Mouse (Mus musculus) liver, embryonic 14.5 days (tissue): ENCODE results near the gene Ppib.

Experiments used
- CTCF ChIP-seq: IDR thresholded peaks from 2 replicates; pipeline ENCODE4 v1.5.1; 2016; ENCODE audit warnings: antibody characterized with exemption, low read depth, control low read depth
- EP300 ChIP-seq: IDR thresholded peaks from 2 replicates; pipeline ENCODE4 v1.6.1; 2016; ENCODE audit warnings: antibody characterized with exemption, low read depth

DNA sequence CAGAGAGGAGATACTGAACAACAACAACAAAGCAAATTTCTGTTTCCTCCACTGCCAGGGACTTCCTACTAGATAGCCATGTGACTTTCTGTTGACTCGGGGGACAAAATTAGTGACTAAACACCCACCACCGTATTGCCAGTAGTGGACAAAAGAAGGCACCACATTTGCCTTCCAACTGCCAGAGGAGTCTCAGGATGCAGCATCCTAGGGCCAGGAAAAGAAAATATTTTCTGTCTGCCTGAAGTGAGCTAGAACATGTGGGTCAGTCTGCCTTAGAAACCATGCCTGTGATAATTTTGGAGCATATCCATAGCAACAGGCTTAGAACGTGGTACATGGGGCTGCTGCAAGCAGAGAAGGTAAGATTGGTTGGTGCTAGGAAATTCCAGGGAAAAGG, 19.2 kb upstream of the Ppib start:
- no peak for TF ChIP-seq CTCF
- no peak for TF ChIP-seq EP300
